Mouse (Mus musculus): ENCODE results near the gene Agfg1.
A peak's percentile ranks its signal among the peaks of the same experiment; 100 is the strongest.

The Agfg1 gene

GRCm38 (mm10) chr1:82839296-82839613 lies at the start of gene Agfg1:
Agfg1 (plus strand) TSS chr1:82839483.
- peak; percentile 93 for DNase-seq

GRCm38 (mm10) chr1:82791105-82791504 lies 48.2 kb upstream of the Agfg1 start:
- no peak for DNase-seq

- DNase-seq: no peak
These were observed 47.0 kb upstream of the Agfg1 start for GRCm38 (mm10) chr1:82792238-82792637.

GRCm38 (mm10) chr1:82793110-82793509 lies 46.2 kb upstream of the Agfg1 start:
- no peak for DNase-seq

- DNase-seq: peak; percentile 54
These were observed 45.3 kb upstream of the Agfg1 start for GRCm38 (mm10) chr1:82793986-82794385.

- no peak for DNase-seq
These were observed 44.1 kb upstream of the Agfg1 start for GRCm38 (mm10) chr1:82795211-82795610.

- no peak for DNase-seq
These were observed 43.4 kb upstream of the Agfg1 start for GRCm38 (mm10) chr1:82795702-82796443.

- no peak for DNase-seq
These were observed 42.2 kb upstream of the Agfg1 start for GRCm38 (mm10) chr1:82797088-82797487.

GRCm38 (mm10) chr1:82798304-82798703 lies 41.0 kb upstream of the Agfg1 start:
- DNase-seq: no peak

- no peak for DNase-seq
These were observed 40.4 kb upstream of the Agfg1 start for GRCm38 (mm10) chr1:82798922-82799321.

GRCm38 (mm10) chr1:82801105-82801783 lies 38.0 kb upstream of the Agfg1 start:
- DNase-seq: no peak

- DNase-seq: no peak
These were observed 35.7 kb upstream of the Agfg1 start for GRCm38 (mm10) chr1:82803608-82804007.

- no peak for DNase-seq
These were observed 35.2 kb upstream of the Agfg1 start for GRCm38 (mm10) chr1:82804059-82804458.

- no peak for DNase-seq
These were observed 32.9 kb upstream of the Agfg1 start for GRCm38 (mm10) chr1:82806391-82806790.

- no peak for DNase-seq
These were observed 32.1 kb upstream of the Agfg1 start for GRCm38 (mm10) chr1:82807206-82807605.

- no peak for DNase-seq
These were observed 30.7 kb upstream of the Agfg1 start for GRCm38 (mm10) chr1:82808564-82808963.

GRCm38 (mm10) chr1:82811766-82812165 lies 27.5 kb upstream of the Agfg1 start:
- no peak for DNase-seq

- no peak for DNase-seq
These were observed 23.2 kb upstream of the Agfg1 start for GRCm38 (mm10) chr1:82815941-82816716.

- DNase-seq: no peak
These were observed 19.9 kb upstream of the Agfg1 start for GRCm38 (mm10) chr1:82819366-82819765.

GRCm38 (mm10) chr1:82820179-82820578 lies 19.1 kb upstream of the Agfg1 start:
- DNase-seq: no peak

GRCm38 (mm10) chr1:82820626-82821186 lies 18.6 kb upstream of the Agfg1 start:
- DNase-seq: no peak

GRCm38 (mm10) chr1:82821846-82822245 lies 17.4 kb upstream of the Agfg1 start:
- no peak for DNase-seq

- no peak for DNase-seq
These were observed 15.1 kb upstream of the Agfg1 start for GRCm38 (mm10) chr1:82824147-82824546.

Data from right cerebral cortex, adult 18-20 months (tissue).